ENCODE assay signal across 9 mouse cellular contexts in the genomic region with DNA sequence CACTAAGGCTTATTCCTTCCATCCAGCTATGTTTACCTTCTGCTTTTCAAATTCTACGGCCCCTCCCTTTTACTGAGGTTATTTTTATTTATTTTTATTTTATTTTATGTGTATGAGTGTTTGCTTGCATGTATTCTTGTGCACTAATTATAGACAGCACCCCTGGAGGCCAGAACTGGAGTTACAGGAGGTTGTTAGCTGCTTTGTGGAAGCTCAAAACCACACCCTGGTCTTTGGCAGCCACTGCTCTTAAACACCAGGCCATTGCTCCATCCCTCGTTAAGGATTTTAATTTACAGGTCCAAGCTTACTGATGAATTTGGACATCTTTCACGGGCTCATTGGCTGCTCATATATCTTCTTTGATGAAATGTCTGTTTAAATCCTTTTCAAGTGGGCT. TPM values are rescaled to one million over a fixed set of nuclear protein-coding genes. Genes with fewer than 3 reads are reported as not detected.
DNase-seq lines count a peak whose midpoint lies in the region; ATAC-seq and TF ChIP-seq lines count a peak whose summit lies in the region.
"Had no signal": no experiment of that assay in that cellular context is flagged by ENCODE, and none has a peak within 500 bp of the region (broad histone marks: within the 10 kb centered on the region; RNA-seq: fewer than 3 reads in every experiment).

No protein-coding gene starts in this region.

- TF ChIP-seq POLR2A in CH12.LX (IDR thresholded peaks at IDR 0.05; ENCODE audit: low read depth, low read length), result no peak

- no peak overlapping the region for H3K4me3 ChIP-seq in left cerebral cortex, adult 2 months
- H3K4me3 ChIP-seq in CH12.LX (replicated peaks in 1 of 3; ENCODE audit: low read depth in 2 of 3, low read length in 2 of 3, poor library complexity in 1 of 3), result no peak overlapping the region

- H3K27me3 ChIP-seq in CH12.LX (replicated peaks), result peaks cover 22% of the 10 kb centered on the region

- H3K4me1 ChIP-seq in CH12.LX (ENCODE audit: control insufficient read depth in 1 of 2, insufficient read depth in 2 of 2), result no peaks in the 10 kb centered on the region

- H3K9me3 ChIP-seq in CH12.LX (replicated peaks; ENCODE audit: low read length), result no peaks in the 10 kb centered on the region

- H3K27ac ChIP-seq in left cerebral cortex, adult 2 months, result no peak overlapping the region
- no peak overlapping the region for H3K27ac ChIP-seq in CH12.LX (ENCODE audit: insufficient read depth, low read depth)
- H3K27ac ChIP-seq: macrophage had no signal

- intact Hi-C loops in left cerebral cortex, adult 2 months (cut with DNase I), result no loop called here

- no peak for TF ChIP-seq EP300 in CH12.LX (IDR thresholded peaks at IDR 0.05; ENCODE audit: low read length)

- ATAC-seq in megakaryocyte, adult 5-6 weeks (ENCODE audit: poor library complexity, severe bottlenecking), result peak; percentile 50

- H3K36me3 ChIP-seq in CH12.LX (replicated peaks in 1 of 2; ENCODE audit: control insufficient read depth in 1 of 2, insufficient read depth in 1 of 2, low read length in 1 of 2), result no peaks in the 10 kb centered on the region

- in situ Hi-C loops in CH12.LX (cut with MboI; ENCODE audit: low pct_ligation_motif_present, low pct_unique_long_range_greater_than_20kb, low sequenced_read_pairs), result loop anchor here (25.0 kb wide), 1 partner anchor 951 kb away; a partner anchor contains a TSS

- H3K9ac ChIP-seq in CH12.LX (ENCODE audit: insufficient read depth, low read depth), result no peak overlapping the region

- dilution Hi-C loops in CH12.LX (cut with MboI; ENCODE audit: extremely low pct_ligation_motif_present, extremely low pct_unique_long_range_greater_than_20kb, low sequenced_read_pairs), result no loop called here

- H3K4me2 ChIP-seq in CH12.LX (ENCODE audit: insufficient read depth, low read depth, poor library complexity, severe bottlenecking), result no peak overlapping the region

- DNase-seq in left cerebral cortex, adult 2 months (ENCODE audit: extremely low spot score in 1 of 2, low spot score in 2 of 2), result no peak
- no peak for DNase-seq in left cerebral cortex, adult 9 months (ENCODE audit: low spot score in 2 of 2)
- DNase-seq in CH12.LX (ENCODE audit: extremely low read depth) (peak; percentile 32), R1 (ENCODE audit: low read depth, low spot score) (peak; percentile 47)
- DNase-seq in frontal cortex, postnatal 25 days (ENCODE audit: low spot score in 2 of 2), result no peak
- no peak for DNase-seq in Muller cell, postnatal 12 days (ENCODE audit: inconsistent ontology term)
- DNase-seq: adrenal gland, postnatal 10 days had no signal

- no peak for TF ChIP-seq RAD21 in CH12.LX (IDR thresholded peaks at IDR 0.05; ENCODE audit: low read depth, low read length)

- no peaks in the 10 kb centered on the region for H3K79me2 ChIP-seq in CH12.LX (replicated peaks; ENCODE audit: control insufficient read depth, extremely low read depth, insufficient read depth, poor library complexity, severe bottlenecking)

- TF ChIP-seq CTCF in left cerebral cortex, adult 2 months (IDR thresholded peaks at IDR 0.05), result peak; percentile 35
- TF ChIP-seq CTCF in CH12.LX (conservative IDR thresholded peaks at IDR 0.05 in 1 of 2, IDR thresholded peaks at IDR 0.05 in 1 of 2; ENCODE audit: low read depth in 2 of 2, low read length in 2 of 2), result peak in 1 of 2 experiments; percentile 44; a peak in 2 of 4 replicates

TF ChIP-seq in CH12.LX, 34 proteins besides CTCF, POLR2A, EP300 and RAD21:
- TF ChIP-seq KAT2A (IDR thresholded peaks at IDR 0.05; ENCODE audit: insufficient replicate concordance, low read length) (no peak), CHD1 (IDR thresholded peaks at IDR 0.05; ENCODE audit: low read depth, low read length) (no peak), JUND (conservative IDR thresholded peaks at IDR 0.05; ENCODE audit: low read depth, low read length) (no peak), POLR2AphosphoS2 (IDR thresholded peaks at IDR 0.05; ENCODE audit: low read depth, low read length) (no peak), ZNF384 (IDR thresholded peaks at IDR 0.05; ENCODE audit: low read depth, low read length) (no peak), USF1 (IDR thresholded peaks at IDR 0.05; ENCODE audit: low read depth, low read length) (no peak), HCFC1 (IDR thresholded peaks at IDR 0.05; ENCODE audit: low read depth, low read length) (no peak), E2F4 (IDR thresholded peaks at IDR 0.05; ENCODE audit: insufficient replicate concordance, low read depth, low read length) (no peak), NRF1 (IDR thresholded peaks at IDR 0.05; ENCODE audit: low read depth, low read length) (no peak), TBP (conservative IDR thresholded peaks at IDR 0.05; ENCODE audit: low read depth, low read length) (no peak), TCF12 (IDR thresholded peaks at IDR 0.05; ENCODE audit: low read depth, low read length) (no peak), GABPA (IDR thresholded peaks at IDR 0.05; ENCODE audit: insufficient replicate concordance, low read depth, low read length) (no peak)

RNA-seq across cellular contexts. Expression of a gene that starts 14.6 kb away (rescaled TPM):
- total RNA-seq in left cerebral cortex, adult 2 months (2021), result 10 to 100 TPM; 13.9 to 15.6 TPM
- 6.4 and 7.3 TPM in 2 replicates for total RNA-seq in CH12.LX (2012; rRNA removed)
- total RNA-seq in CH12.LX (2014; rRNA removed), result 2.9 and 3.7 TPM in 2 replicates
- polyA plus RNA-seq in CH12.LX (2012; ENCODE audit: insufficient read length, low read depth), result 8.8 and 9.4 TPM in 2 replicates
- total RNA-seq in megakaryocyte, adult 5-6 weeks (2015), result 56.6 and 60.7 TPM in 2 replicates
- 24.3 and 43.1 TPM in 2 replicates for total RNA-seq in megakaryocyte, adult 5-6 weeks (2017)

Comparison
In these comparisons a context has a peak if more than half of its experiments do, and no peak if none do; other contexts are left out.
1. DNase-seq: peak in CH12.LX (single experiment) and R1 (single experiment); none in left cerebral cortex, adult 2 months (0 of 2), left cerebral cortex, adult 9 months (0 of 2), frontal cortex, postnatal 25 days (0 of 2) and Muller cell, postnatal 12 days (single experiment).